Mouse (Mus musculus): ENCODE data around the gene Stk11ip.

The Stk11ip gene

GRCm38 (mm10) chr1:75521321-75522031 is at the start of gene Stk11ip:
Gene Stk11ip, plus strand, starts transcription at chr1:75521529.
- peak; percentile 85 to 86 for DNase-seq (ENCODE audit: low spot score in 2 of 2)

- DNase-seq (ENCODE audit: low spot score in 2 of 2), result no peak
These were observed 44.9 kb upstream of the Stk11ip start for GRCm38 (mm10) chr1:75476441-75476840.

- DNase-seq (ENCODE audit: low spot score in 2 of 2), result peak; percentile 58 to 80
These were observed 43.9 kb upstream of the Stk11ip start for GRCm38 (mm10) chr1:75477264-75477965.

GRCm38 (mm10) chr1:75477966-75478290 is 43.4 kb upstream of the Stk11ip start:
- DNase-seq (ENCODE audit: low spot score in 2 of 2), result no peak

- no peak for DNase-seq (ENCODE audit: low spot score in 2 of 2)
These were observed 42.8 kb upstream of the Stk11ip start for GRCm38 (mm10) chr1:75478497-75478896.

- DNase-seq (ENCODE audit: low spot score in 2 of 2), result peak; percentile 93 to 95
These were observed 42.3 kb upstream of the Stk11ip start, which contains the start of the genes Chpf and Tmem198 for GRCm38 (mm10) chr1:75478916-75479634. Gene Chpf, minus strand, starts transcription at chr1:75479307. Gene Tmem198, plus strand, starts transcription at chr1:75479532.

GRCm38 (mm10) chr1:75479635-75479989 is 41.7 kb upstream of the Stk11ip start:
- DNase-seq (ENCODE audit: low spot score in 2 of 2), result no peak

GRCm38 (mm10) chr1:75480036-75480435 is 41.3 kb upstream of the Stk11ip start:
- DNase-seq (ENCODE audit: low spot score in 2 of 2), result no peak

- DNase-seq (ENCODE audit: low spot score in 2 of 2), result no peak
These were observed 40.6 kb upstream of the Stk11ip start for GRCm38 (mm10) chr1:75480735-75481134.

GRCm38 (mm10) chr1:75486561-75486960 is 34.8 kb upstream of the Stk11ip start:
- DNase-seq (ENCODE audit: low spot score in 2 of 2), result no peak

- no peak for DNase-seq (ENCODE audit: low spot score in 2 of 2)
These were observed 34.3 kb upstream of the Stk11ip start for GRCm38 (mm10) chr1:75487040-75487404.

GRCm38 (mm10) chr1:75487405-75488161 is 33.7 kb upstream of the Stk11ip start:
- DNase-seq (ENCODE audit: low spot score in 2 of 2), result peak; percentile 53 to 57

- no peak for DNase-seq (ENCODE audit: low spot score in 2 of 2)
These were observed 30.4 kb upstream of the Stk11ip start for GRCm38 (mm10) chr1:75490785-75491551.

- DNase-seq (ENCODE audit: low spot score in 2 of 2), result no peak
These were observed 28.7 kb upstream of the Stk11ip start for GRCm38 (mm10) chr1:75492579-75493170.

GRCm38 (mm10) chr1:75494878-75495548 is 26.3 kb upstream of the Stk11ip start:
- DNase-seq (ENCODE audit: low spot score in 2 of 2), result no peak

GRCm38 (mm10) chr1:75498897-75499296 is 22.4 kb upstream of the Stk11ip start:
- DNase-seq (ENCODE audit: low spot score in 2 of 2), result no peak

- no peak for DNase-seq (ENCODE audit: low spot score in 2 of 2)
These were observed 21.9 kb upstream of the Stk11ip start for GRCm38 (mm10) chr1:75499441-75499840.

GRCm38 (mm10) chr1:75501905-75502304 is 19.4 kb upstream of the Stk11ip start:
- DNase-seq (ENCODE audit: low spot score in 2 of 2), result no peak

GRCm38 (mm10) chr1:75502945-75503650 is 18.2 kb upstream of the Stk11ip start:
- no peak for DNase-seq (ENCODE audit: low spot score in 2 of 2)

- DNase-seq (ENCODE audit: low spot score in 2 of 2), result no peak
These were observed 17.7 kb upstream of the Stk11ip start for GRCm38 (mm10) chr1:75503651-75503980.

Data from thymus, postnatal 10 days (tissue).